Mouse (Mus musculus) bone marrow macrophage, adult 2 months (primary cell): ENCODE data around the gene Zcchc9.

Source experiments
- CTCF ChIP-seq: IDR thresholded peaks from 2 replicates; pipeline ENCODE4 v1.5.1; 2012; ENCODE audit warnings: low read depth, mild to moderate bottlenecking, low read length, moderate library complexity
- POLR2A ChIP-seq: IDR thresholded peaks from 2 replicates; pipeline ENCODE4 v1.6.1; 2012; ENCODE audit warnings: mild to moderate bottlenecking, low read depth, low read length, borderline replicate concordance

DNA sequence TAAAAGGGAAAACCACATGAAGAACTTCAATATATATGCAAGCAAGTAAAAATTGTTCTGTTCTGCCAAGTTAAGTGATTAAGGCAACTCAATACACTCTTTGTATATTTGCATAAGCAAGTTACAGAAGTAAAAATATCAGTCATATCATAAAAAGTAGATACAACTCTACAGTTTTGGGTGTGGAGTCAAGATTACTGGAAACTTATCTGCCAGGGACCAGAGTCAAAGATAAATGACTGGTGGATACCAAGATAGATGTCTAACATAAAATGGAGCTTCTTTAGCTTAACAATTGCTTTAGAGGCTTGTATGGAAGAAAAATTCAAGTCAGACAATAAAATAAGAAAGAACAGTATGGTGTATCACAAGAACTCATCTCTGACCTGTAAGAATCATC is 52.7 kb downstream of the Zcchc9 start:
- TF ChIP-seq POLR2A (no peak), CTCF (no peak)
